Mouse (Mus musculus): Measurements from ENCODE around the gene Pnmal2.

Gene Pnmal2

GRCm38 (mm10) chr7:16917447-16917846 is 27.0 kb upstream of the Pnmal2 start:
- no peak for DNase-seq (ENCODE audit: low read depth)

- no peak for DNase-seq (ENCODE audit: low read depth)
Observed at GRCm38 (mm10) chr7:16918014-16918413, 26.5 kb upstream of the Pnmal2 start.

- no peak for DNase-seq (ENCODE audit: low read depth)
Observed at GRCm38 (mm10) chr7:16918670-16919069, 25.8 kb upstream of the Pnmal2 start.

GRCm38 (mm10) chr7:16919395-16920149 is 24.9 kb upstream of the Pnmal2 start:
- no peak for DNase-seq (ENCODE audit: low read depth)

GRCm38 (mm10) chr7:16920150-16920579 is 24.3 kb upstream of the Pnmal2 start:
- DNase-seq (ENCODE audit: low read depth), result no peak

- no peak for DNase-seq (ENCODE audit: low read depth)
Observed at GRCm38 (mm10) chr7:16920818-16921791, 23.4 kb upstream of the Pnmal2 start.

- no peak for DNase-seq (ENCODE audit: low read depth)
Observed at GRCm38 (mm10) chr7:16921881-16922335, 22.6 kb upstream of the Pnmal2 start.

- DNase-seq (ENCODE audit: low read depth), result no peak
Observed at GRCm38 (mm10) chr7:16922360-16922973, 22.0 kb upstream of the Pnmal2 start.

- no peak for DNase-seq (ENCODE audit: low read depth)
Observed at GRCm38 (mm10) chr7:16923283-16924036, 21.0 kb upstream of the Pnmal2 start.

GRCm38 (mm10) chr7:16924037-16924834 is 20.2 kb upstream of the Pnmal2 start, which contains the start of gene Calm3:
Gene Calm3, minus strand, starts transcription at chr7:16924114.
- peak; percentile 100 for DNase-seq (ENCODE audit: low read depth)

GRCm38 (mm10) chr7:16928341-16928740 is 16.1 kb upstream of the Pnmal2 start:
- DNase-seq (ENCODE audit: low read depth), result peak; percentile 52

- DNase-seq (ENCODE audit: low read depth), result peak; percentile 88
Observed at GRCm38 (mm10) chr7:16930850-16931249, 13.6 kb upstream of the Pnmal2 start.

GRCm38 (mm10) chr7:16931968-16932627 is 12.4 kb upstream of the Pnmal2 start:
- DNase-seq (ENCODE audit: low read depth), result peak; percentile 95

- peak; percentile 83 for DNase-seq (ENCODE audit: low read depth)
Observed at GRCm38 (mm10) chr7:16932704-16933577, 11.5 kb upstream of the Pnmal2 start.

GRCm38 (mm10) chr7:16937312-16937711 is 7.2 kb upstream of the Pnmal2 start:
- peak; percentile 53 for DNase-seq (ENCODE audit: low read depth)

GRCm38 (mm10) chr7:16938117-16938791 is 6.2 kb upstream of the Pnmal2 start:
- DNase-seq (ENCODE audit: low read depth), result no peak

GRCm38 (mm10) chr7:16940292-16940691 is 4.2 kb upstream of the Pnmal2 start:
- no peak for DNase-seq (ENCODE audit: low read depth)

- peak; percentile 38 for DNase-seq (ENCODE audit: low read depth)
Observed at GRCm38 (mm10) chr7:16942861-16943260, 1.6 kb upstream of the Pnmal2 start.

All from induced T-regulatory cell, adult 2 months (primary cell).